Mouse (Mus musculus) stomach, embryonic 15.5 days (tissue): Measurements from ENCODE around the gene Rep15. TPM values are rescaled to one million over a fixed set of nuclear protein-coding genes. Genes with fewer than 3 reads are reported as not detected.

Source experiments
- ATAC-seq: fragments of 200-750 bp; cut with Nextera tagmentation; 2 replicates; pipeline ENCODE4 v1.8.0; 2017; ENCODE audit warnings: low read depth, moderate number of reproducible peaks, moderate TSS enrichment; ENCODE audit not compliant: insufficient read depth, low FRiP score
- H3K27ac ChIP-seq: fragments of 300-500 bp; sonication (generic); 2 replicates; pipeline ENCODE4 v1.5.1; 2015; ENCODE audit warnings: mild to moderate bottlenecking, inconsistent platforms
- H3K27me3 ChIP-seq: fragments of 300-500 bp; sonication (generic); replicated peaks from 2 replicates; pipeline ENCODE4 v1.6.1; 2015; ENCODE audit warnings: inconsistent platforms
- H3K36me3 ChIP-seq: fragments of 300-500 bp; sonication (generic); 2 replicates; pipeline ENCODE4 v1.6.1; 2015; ENCODE audit warnings: inconsistent platforms
- H3K4me1 ChIP-seq: fragments of 300-500 bp; sonication (generic); 2 replicates; pipeline ENCODE4 v1.6.1; 2015; ENCODE audit warnings: inconsistent platforms
- H3K4me2 ChIP-seq: fragments of 300-500 bp; sonication (generic); 2 replicates; pipeline ENCODE4 v1.6.1; 2015; ENCODE audit warnings: mild to moderate bottlenecking, inconsistent platforms
- H3K4me3 ChIP-seq: fragments of 300-500 bp; sonication (generic); replicated peaks from 2 replicates; pipeline ENCODE4 v1.5.1; 2015; ENCODE audit warnings: inconsistent platforms
- H3K9ac ChIP-seq: fragments of 300-500 bp; sonication (generic); 2 replicates; pipeline ENCODE4 v1.6.1; 2015; ENCODE audit warnings: inconsistent platforms
- H3K9me3 ChIP-seq: fragments of 300-500 bp; sonication (generic); 2 replicates; pipeline ENCODE4 v1.6.1; 2016; ENCODE audit warnings: inconsistent platforms
- WGBS: fragments of 180-500 bp; shearing (Covaris S2); methylation state at CpG from one replicate; pipeline ENCODE4 v1.1.7; 2015; 5-methylcytosine and 5-hydroxymethylcytosine counted together
- polyA plus RNA-seq: library from polyadenylated mRNA; unstranded; fragments of >200 nt; fragmentation: Nextera tagmentation; extraction: Ambion mirVana; gene quantifications from 2 replicates; pipeline ENCODE4 v1.2.1, GENCODE M21; 2015

The Rep15 gene
- polyA plus RNA-seq, 1 experiment from 2014 or later, result 3.2 TPM

GRCm38 (mm10) chr6:147062694-147063093, 30.3 kb downstream of the Rep15 start:
- no peak overlapping the region for H3K9ac ChIP-seq
- H3K4me2 ChIP-seq, result no peak overlapping the region
- H3K4me1 ChIP-seq, result no peaks in the 10 kb centered on the region
- 86% methylated on average over 7 of the region's 7 CpGs for WGBS
- ATAC-seq, result no peak
- no peaks in the 10 kb centered on the region for H3K9me3 ChIP-seq
- no peak overlapping the region for H3K4me3 ChIP-seq
- H3K27ac ChIP-seq, result no peak overlapping the region
- H3K36me3 ChIP-seq, result peaks cover 21% of the 10 kb centered on the region
- no peaks in the 10 kb centered on the region for H3K27me3 ChIP-seq

GRCm38 (mm10) chr6:147064226-147064943, 32.0 kb downstream of the Rep15 start:
- H3K9me3 ChIP-seq, result no peaks in the 10 kb centered on the region
- WGBS, result 88% methylated on average over 10 of the region's 10 CpGs
- H3K4me1 ChIP-seq, result no peaks in the 10 kb centered on the region
- no peak overlapping the region for H3K4me3 ChIP-seq
- no peak overlapping the region for H3K27ac ChIP-seq
- no peak for ATAC-seq
- H3K9ac ChIP-seq, result no peak overlapping the region
- no peak overlapping the region for H3K4me2 ChIP-seq
- H3K27me3 ChIP-seq, result no peaks in the 10 kb centered on the region
- H3K36me3 ChIP-seq, result peaks cover 21% of the 10 kb centered on the region

GRCm38 (mm10) chr6:147064944-147065261, 32.5 kb downstream of the Rep15 start:
- ATAC-seq, result no peak
- Histone ChIP-seq H3K4me3 (no peak overlapping the region), H3K27me3 (no peaks in the 10 kb centered on the region), H3K4me1 (no peaks in the 10 kb centered on the region), H3K36me3 (peaks cover 21% of the 10 kb centered on the region), H3K4me2 (no peak overlapping the region), H3K27ac (no peak overlapping the region), H3K9me3 (no peaks in the 10 kb centered on the region), H3K9ac (no peak overlapping the region)
- 85% methylated on average over 6 of the region's 6 CpGs for WGBS

GRCm38 (mm10) chr6:147075808-147076387, 43.5 kb downstream of the Rep15 start:
- no peak overlapping the region for H3K4me2 ChIP-seq
- peak overlapping the region; percentile 42 for H3K27ac ChIP-seq
- peak; percentile 53; the same call in 1 of the 2 replicates for ATAC-seq
- WGBS, result 34% methylated on average over 5 of the region's 5 CpGs
- H3K36me3 ChIP-seq, result peaks cover 8% of the 10 kb centered on the region; the same call in 1 of the 2 replicates
- H3K9me3 ChIP-seq, result no peaks in the 10 kb centered on the region
- H3K27me3 ChIP-seq, result no peaks in the 10 kb centered on the region
- H3K4me1 ChIP-seq, result no peaks in the 10 kb centered on the region
- H3K4me3 ChIP-seq, result no peak overlapping the region
- H3K9ac ChIP-seq, result no peak overlapping the region

GRCm38 (mm10) chr6:147076878-147077277, 44.5 kb downstream of the Rep15 start:
- no peak overlapping the region for H3K27ac ChIP-seq

GRCm38 (mm10) chr6:147079919-147080318, 47.5 kb downstream of the Rep15 start:
- 86% methylated on average over 10 of the region's 10 CpGs for WGBS
- Histone ChIP-seq H3K4me1 (no peaks in the 10 kb centered on the region), H3K9ac (no peak overlapping the region), H3K27me3 (no peaks in the 10 kb centered on the region), H3K27ac (no peak overlapping the region), H3K4me2 (no peak overlapping the region), H3K36me3 (no peaks in the 10 kb centered on the region), H3K9me3 (no peaks in the 10 kb centered on the region), H3K4me3 (no peak overlapping the region)
- no peak for ATAC-seq

More at GRCm38 (mm10) chr6:147076878-147077277, 44.5 kb downstream of the Rep15 start:
- Histone ChIP-seq H3K9me3 (no peaks in the 10 kb centered on the region), H3K4me2 (no peak overlapping the region), H3K27me3 (no peaks in the 10 kb centered on the region), H3K9ac (no peak overlapping the region), H3K4me3 (no peak overlapping the region), H3K4me1 (no peaks in the 10 kb centered on the region), H3K36me3 (peaks cover 3% of the 10 kb centered on the region; the same call in 1 of the 2 replicates)
- ATAC-seq, result no peak
- 79% methylated on average over 8 of the region's 8 CpGs for WGBS

Other genes with a start within 250 kb of the Rep15 start
- gene Arntl2, start 236.5 kb upstream of the Rep15 start, polyA plus RNA-seq, result 8.2 and 8.4 TPM in 2 replicates
- gene Smco2, start 182.5 kb upstream of the Rep15 start, polyA plus RNA-seq, result not detected in 2 replicates
- gene Ppfibp1, start 144.1 kb upstream of the Rep15 start, polyA plus RNA-seq, result 40.9 and 42.8 TPM in 2 replicates
- 0.12 and 0.18 TPM in 2 replicates for gene 1700034J05Rik, start 78.2 kb upstream of the Rep15 start, polyA plus RNA-seq
- 124 and 125 TPM in 2 replicates for gene Mrps35, start 10.2 kb downstream of the Rep15 start, polyA plus RNA-seq
- 3.0 and 3.6 TPM in 2 replicates for gene Mansc4, start 54.4 kb downstream of the Rep15 start, polyA plus RNA-seq
- 7.9 and 9.4 TPM in 2 replicates for gene Klhl42, start 58.8 kb downstream of the Rep15 start, polyA plus RNA-seq
- gene Pthlh, start 231.6 kb downstream of the Rep15 start, polyA plus RNA-seq, result 1.6 and 4.3 TPM in 2 replicates